Mouse (Mus musculus): ENCODE data around the gene Prrg2.

DNA sequence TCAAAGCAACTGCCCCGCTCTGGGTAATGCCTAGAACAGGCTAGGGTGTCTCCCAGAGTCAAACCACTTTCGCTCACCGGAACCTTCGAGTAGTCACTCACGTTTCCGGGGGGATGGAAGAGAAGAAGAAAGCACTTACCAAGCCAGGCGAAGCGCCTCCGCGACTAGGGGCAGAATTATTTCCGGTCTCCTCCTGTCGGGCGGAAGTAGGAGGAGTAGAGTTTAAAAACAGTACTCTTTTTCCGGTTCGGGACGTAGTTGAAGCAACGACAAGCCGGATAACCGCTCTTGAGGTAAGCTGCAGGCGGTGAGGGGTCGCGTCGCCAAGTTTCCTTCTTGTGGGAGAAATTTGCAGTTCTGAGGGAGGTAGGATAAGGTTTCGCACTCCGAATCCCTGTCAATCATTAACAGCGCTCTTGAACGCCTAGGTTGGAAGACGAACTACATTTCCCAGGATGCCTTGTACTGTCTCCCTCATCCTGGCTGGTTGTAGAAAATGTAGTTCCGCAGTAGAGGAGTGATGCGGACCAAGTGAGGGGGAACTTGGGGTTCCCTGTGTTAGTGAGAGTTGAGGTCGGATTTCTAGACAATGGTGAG, at the start of gene Prrg2, which contains the start of gene Nosip:
- TF ChIP-seq CTCF (IDR thresholded peaks at IDR 0.05; ENCODE audit: borderline replicate concordance, control insufficient read depth, extremely low read depth, insufficient read depth, low read length, poor library complexity) (no peak), POLR2A (IDR thresholded peaks at IDR 0.05; ENCODE audit: control insufficient read depth, extremely low read depth, insufficient read depth, low read length, poor library complexity) (peak; percentile 57; the same call in 1 of the 2 replicates)

Measured in thymus, adult 2 months (tissue).